Mouse (Mus musculus): ENCODE data around the gene Cd300ld. TPM values are rescaled to one million over a fixed set of nuclear protein-coding genes. Genes with fewer than 3 reads are reported as not detected.

The Cd300ld gene
- total RNA-seq (2023), result 1.3 TPM

GRCm38 (mm10) chr11:114989793-114990192 is at the start of gene Cd300ld:
TSS of gene Cd300ld (minus strand) at chr11:114989922.

GRCm38 (mm10) chr11:115037669-115038068 is 47.9 kb upstream of the Cd300ld start, which contains the start of gene Cd300ld5:
TSS of gene Cd300ld5 (minus strand) at chr11:115037769.

GRCm38 (mm10) chr11:115026912-115027311 is 37.2 kb upstream of the Cd300ld start, which contains the start of gene Cd300ld4:
TSS of gene Cd300ld4 (minus strand) at chr11:115027012.

GRCm38 (mm10) chr11:115016093-115016492 is 26.4 kb upstream of the Cd300ld start, which contains the start of gene Cd300ld2:
TSS of gene Cd300ld2 (minus strand) at chr11:115016193.

GRCm38 (mm10) chr11:115001474-115002040 is 11.8 kb upstream of the Cd300ld start, which contains the start of gene Cd300c2:
TSS of gene Cd300c2 (minus strand) at chr11:115001880.

GRCm38 (mm10) chr11:114968752-114969207 is 20.9 kb downstream of the Cd300ld start, which contains the start of gene Cd300c:
TSS of gene Cd300c (minus strand) at chr11:114969157.

GRCm38 (mm10) chr11:114934144-114934543 is 55.6 kb downstream of the Cd300ld start, which contains the start of gene Cd300lb:
TSS of gene Cd300lb (minus strand) at chr11:114934386.

Other genes starting within 250 kb of the Cd300ld start
- 2.1 TPM for gene Kif19a, start 224.5 kb downstream of the Cd300ld start, total RNA-seq (2023)
- gene Btbd17, start 194.0 kb downstream of the Cd300ld start, total RNA-seq (2023), result not detected
- gene Gpr142, start 191.0 kb downstream of the Cd300ld start, total RNA-seq (2023), result not detected
- 0.79 TPM for gene Gprc5c, start 138.8 kb downstream of the Cd300ld start, total RNA-seq (2023)
- 2.3 TPM for gene Cd300a, start 99.9 kb downstream of the Cd300ld start, total RNA-seq (2023)
- 0.82 TPM for gene Cd300lb, start 55.5 kb downstream of the Cd300ld start, total RNA-seq (2023)
- not detected for gene Cd300c, start 20.8 kb downstream of the Cd300ld start, total RNA-seq (2023)
- 3.4 TPM for gene Cd300c2, start 12.0 kb upstream of the Cd300ld start, total RNA-seq (2023)
- not detected for gene Cd300ld2, start 26.3 kb upstream of the Cd300ld start, total RNA-seq (2023)
- not detected for gene Cd300ld4, start 37.1 kb upstream of the Cd300ld start, total RNA-seq (2023)
- 2.2 TPM for gene Cd300ld5, start 47.8 kb upstream of the Cd300ld start, total RNA-seq (2023)
- gene Cd300ld3, start 58.5 kb upstream of the Cd300ld start, total RNA-seq (2023), result 2.2 TPM
- gene Cd300e, start 72.3 kb upstream of the Cd300ld start, total RNA-seq (2023), result 1.6 TPM
- 26.8 TPM for gene Rab37, start 101.5 kb upstream of the Cd300ld start, total RNA-seq (2023)
- 2.2 TPM for gene Cd300lf, start 144.1 kb upstream of the Cd300ld start, total RNA-seq (2023)
- gene Slc9a3r1, start 173.4 kb upstream of the Cd300ld start, total RNA-seq (2023), result 151 TPM
- gene Tmem104, start 197.6 kb upstream of the Cd300ld start, total RNA-seq (2023), result 11.2 TPM
- 11.8 TPM for gene Nat9, start 197.9 kb upstream of the Cd300ld start, total RNA-seq (2023)